Mouse (Mus musculus) embryo, embryonic 10.5 days (tissue): ENCODE measurements around the gene Rps6kb2.

Experiments used
- DNase-seq: peaks from one replicate; pipeline ENCODE4 v3.0.0-alpha.2; 2015; ENCODE audit warnings: low spot score

The Rps6kb2 gene

DNA sequence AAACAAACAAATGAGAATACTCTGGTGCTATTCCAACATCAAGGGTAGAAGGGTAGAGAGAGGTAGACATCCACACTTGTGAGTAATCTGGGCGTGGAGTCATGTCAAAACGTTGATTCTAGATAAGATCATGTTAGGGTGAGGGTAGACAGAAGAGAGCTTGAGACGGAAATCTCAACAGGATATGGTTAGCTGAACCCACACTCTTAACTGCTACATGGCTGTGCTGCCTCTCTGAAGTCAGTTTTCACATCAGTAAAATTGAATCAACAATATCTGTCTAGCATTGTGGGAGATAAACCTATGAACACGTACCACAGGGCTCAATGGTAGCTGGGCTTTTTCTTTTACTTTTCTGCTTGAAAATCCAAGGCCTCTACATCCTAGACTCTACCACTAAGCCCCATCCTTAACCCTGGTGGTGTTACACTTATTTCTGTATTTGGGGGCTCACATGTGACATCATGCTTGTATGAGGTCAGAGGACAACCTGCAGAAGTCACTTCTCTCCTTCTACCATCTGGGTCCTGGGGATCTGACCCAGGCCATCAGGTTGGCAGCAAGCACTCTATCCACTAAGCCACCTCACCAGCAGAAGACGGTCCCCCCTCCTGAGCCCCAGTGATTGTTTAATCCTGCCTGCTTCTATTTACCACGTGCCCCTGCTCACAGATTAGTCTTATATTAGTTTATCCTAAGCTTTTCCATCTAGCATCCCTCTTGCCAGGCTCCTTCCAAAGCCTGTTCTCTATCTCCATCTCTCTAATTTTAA, 43.3 kb downstream of the Rps6kb2 start:
- no peak for DNase-seq

DNA sequence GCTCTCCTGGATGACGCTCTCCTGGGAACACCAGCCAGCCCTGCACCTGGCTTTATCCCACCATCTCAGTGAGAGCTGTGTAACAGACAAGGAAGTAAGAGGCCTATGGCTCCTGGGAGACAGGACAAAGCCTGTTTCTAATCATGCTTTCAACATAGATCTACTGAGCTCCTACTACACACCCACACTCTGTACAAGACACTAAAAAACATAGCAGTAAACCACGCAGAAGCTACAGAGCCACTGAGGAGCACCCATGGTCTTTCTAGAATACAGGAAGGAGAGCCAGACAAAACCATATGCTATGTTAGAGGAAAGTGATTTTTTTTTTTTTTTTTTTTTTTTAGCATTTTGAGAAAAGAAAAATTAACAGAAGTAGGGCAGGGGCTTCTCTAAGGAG, 44.8 kb downstream of the Rps6kb2 start:
- no peak for DNase-seq

DNA sequence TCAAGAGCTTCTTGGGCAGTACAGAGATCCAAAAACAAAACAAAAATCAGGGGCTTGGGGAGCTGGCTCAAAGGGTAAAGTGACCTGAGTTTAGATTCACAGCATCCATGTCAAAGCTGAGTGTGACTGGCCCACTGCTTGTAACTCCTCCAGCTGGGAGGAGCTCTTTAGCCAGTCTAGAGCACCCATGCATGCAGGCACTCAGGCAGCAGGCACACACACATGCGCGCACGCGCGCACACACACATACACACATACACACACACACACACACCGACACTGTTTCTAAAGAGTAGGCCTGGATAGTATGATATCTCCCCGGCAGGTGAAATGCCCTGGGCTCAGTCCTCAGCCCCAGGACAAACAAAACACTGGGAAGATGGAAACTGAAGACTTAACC, 46.1 kb downstream of the Rps6kb2 start:
- no peak for DNase-seq

- no peak for DNase-seq
Measured at GRCm38 (mm10) chr19:4115816-4116215, 47.3 kb downstream of the Rps6kb2 start.

- DNase-seq = no peak
Measured at GRCm38 (mm10) chr19:4115144-4115543, 48.0 kb downstream of the Rps6kb2 start.

DNA sequence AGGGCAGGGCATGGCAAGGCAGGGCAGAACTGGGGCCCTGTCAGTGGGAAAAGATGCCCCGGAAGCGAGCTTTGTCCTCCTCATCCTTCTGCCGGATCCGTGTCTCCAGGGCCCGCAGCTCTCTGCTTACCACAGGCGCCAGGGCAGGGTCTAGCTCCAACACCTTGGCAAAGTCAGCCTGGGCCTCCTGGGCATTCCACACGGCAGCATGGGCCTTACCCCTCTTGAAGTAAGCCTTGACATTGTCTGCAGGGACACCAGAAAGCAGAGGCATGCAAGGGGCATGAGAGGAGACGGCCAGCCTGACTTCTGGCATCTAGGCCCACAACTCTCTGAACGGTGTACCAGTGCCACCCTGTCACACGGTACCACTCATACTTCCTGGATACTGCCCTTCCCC, 48.6 kb downstream of the Rps6kb2 start:
- no peak for DNase-seq

GRCm38 (mm10) chr19:4113806-4114230, 49.3 kb downstream of the Rps6kb2 start:
- DNase-seq = no peak

DNA sequence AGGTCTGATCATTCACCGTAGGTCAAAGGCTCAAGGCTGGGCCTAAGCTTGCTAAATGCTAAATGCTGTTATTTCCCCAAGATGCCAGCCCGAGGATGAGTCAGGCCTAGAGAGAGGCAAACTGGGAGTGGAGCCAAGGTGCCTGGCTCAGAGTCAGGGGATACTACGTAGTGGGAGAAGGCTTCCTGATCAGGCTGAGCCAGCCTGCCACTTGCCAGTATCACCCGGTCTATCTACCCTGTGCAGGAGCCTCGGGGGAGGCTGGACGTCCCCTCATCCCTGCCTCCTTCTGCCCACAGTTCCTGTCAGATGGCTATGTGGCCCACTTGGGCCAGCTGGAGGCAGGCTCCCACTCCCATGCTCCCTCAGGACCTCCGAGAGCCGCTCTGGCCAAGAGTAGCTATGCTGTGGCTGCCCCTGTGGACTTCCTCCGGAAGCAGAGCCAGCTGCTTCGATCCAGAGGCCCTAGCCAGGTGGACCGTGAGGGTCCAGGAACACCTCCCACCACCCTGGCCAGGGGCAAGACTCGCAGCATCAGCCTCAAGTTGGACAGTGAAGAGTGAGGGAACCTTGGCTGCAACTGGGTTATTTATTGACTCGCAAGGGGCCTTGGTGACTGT, 49.9 kb downstream of the Rps6kb2 start:
- no peak for DNase-seq

- DNase-seq = no peak
Measured at GRCm38 (mm10) chr19:4112063-4112960, 50.8 kb downstream of the Rps6kb2 start.

GRCm38 (mm10) chr19:4108535-4108934, 54.6 kb downstream of the Rps6kb2 start:
- no peak for DNase-seq

DNA sequence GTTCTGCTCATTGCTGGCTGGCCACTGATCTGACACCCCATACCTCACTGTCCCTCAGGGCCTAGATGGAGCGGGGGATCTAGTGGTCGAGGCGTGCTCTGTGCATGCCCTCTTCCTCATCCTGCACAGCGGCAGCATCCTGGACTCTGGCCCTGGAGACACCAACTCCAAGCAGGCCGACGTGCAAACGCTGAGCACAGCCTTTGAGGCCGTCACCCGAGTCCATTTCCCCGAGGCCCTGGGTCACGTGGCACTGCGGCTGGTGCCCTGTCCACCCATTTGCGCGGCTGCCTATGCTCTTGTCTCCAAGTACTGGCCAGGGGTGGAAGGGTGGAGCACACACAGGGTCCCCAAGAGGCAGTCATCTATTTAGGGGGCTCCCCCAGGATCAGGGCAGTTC, 56.5 kb downstream of the Rps6kb2 start:
- DNase-seq = no peak

- no peak for DNase-seq
Measured at GRCm38 (mm10) chr19:4104675-4105194, 58.4 kb downstream of the Rps6kb2 start.
